Mouse (Mus musculus) embryonic fibroblast, embryonic 13.5 days (primary cell): ENCODE measurements around the gene Ap1g1.

ENCODE experiments used
- CTCF ChIP-seq: IDR thresholded peaks from 2 replicates; pipeline ENCODE4 v1.5.1; 2011; ENCODE audit warnings: mild to moderate bottlenecking, control low read depth, low read length, moderate library complexity, borderline replicate concordance; ENCODE audit not compliant: insufficient read depth
- POLR2A ChIP-seq: IDR thresholded peaks from 2 replicates; pipeline ENCODE4 v1.6.1; 2011; ENCODE audit warnings: low read depth, mild to moderate bottlenecking, control low read depth, low read length, moderate library complexity

DNA sequence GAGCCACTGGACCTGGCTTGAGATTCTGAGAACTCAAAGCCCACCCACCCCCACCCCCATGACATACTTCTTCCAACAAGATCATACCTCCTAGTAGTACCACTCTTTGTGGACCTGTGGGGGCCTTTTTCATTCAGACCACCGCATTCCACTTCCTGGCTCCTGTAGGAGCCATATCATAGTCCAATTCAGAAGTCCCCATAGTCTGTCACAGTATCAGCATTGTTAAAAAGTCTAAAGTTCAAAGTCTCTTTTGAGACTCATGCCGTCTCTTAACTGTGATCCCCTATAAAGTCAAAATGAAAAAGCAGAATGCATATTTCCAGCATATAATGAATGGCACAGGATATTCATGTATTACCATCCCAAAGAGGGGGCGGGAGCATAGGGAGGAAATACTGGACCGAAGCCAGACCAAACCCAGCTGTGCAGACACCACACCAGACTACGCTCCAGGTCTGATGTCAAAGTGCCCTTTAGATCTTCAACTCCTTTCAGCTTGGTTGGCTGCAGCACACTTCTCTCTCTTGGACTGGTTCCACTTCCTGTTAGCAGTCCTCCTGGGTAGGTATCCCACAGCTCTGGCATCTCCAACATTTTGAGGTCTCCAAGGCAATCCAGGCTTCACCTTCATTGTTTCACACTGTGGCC is 101.8 kb downstream of the Ap1g1 start:
- no peak for TF ChIP-seq CTCF
- TF ChIP-seq POLR2A, result no peak
